Mouse (Mus musculus) lung, postnatal 4 days (tissue): ENCODE measurements around the gene Sppl3.
"Not testable (repeated sequence)": the region's sequence is repeated elsewhere in the genome, so short reads cannot be mapped to it uniquely, and the experiment has no call there.

Source experiments
- DNase-seq, 2 experiments: peaks; one replicate each; pipeline ENCODE4 v3.0.0; 2021

Sppl3 gene

GRCm38 (mm10) chr5:115043626-115044025, 32.7 kb downstream of the Sppl3 start:
- no peak for DNase-seq

- no peak for DNase-seq
These were observed 34.3 kb downstream of the Sppl3 start for GRCm38 (mm10) chr5:115045146-115045677.

GRCm38 (mm10) chr5:115049692-115050091, 38.8 kb downstream of the Sppl3 start:
- DNase-seq, result no peak

- DNase-seq, result no peak
These were observed 39.8 kb downstream of the Sppl3 start for GRCm38 (mm10) chr5:115050776-115051175.

GRCm38 (mm10) chr5:115052546-115052945, 41.6 kb downstream of the Sppl3 start:
- DNase-seq, result peak; percentile 17 to 37

- no peak for DNase-seq
These were observed 43.0 kb downstream of the Sppl3 start for GRCm38 (mm10) chr5:115053791-115054396.

- no peak for DNase-seq
These were observed 44.5 kb downstream of the Sppl3 start for GRCm38 (mm10) chr5:115055418-115055817.

- no peak for DNase-seq
These were observed 46.2 kb downstream of the Sppl3 start for GRCm38 (mm10) chr5:115057153-115057552.

- DNase-seq, result no peak
These were observed 47.8 kb downstream of the Sppl3 start for GRCm38 (mm10) chr5:115058584-115059297.

GRCm38 (mm10) chr5:115060067-115060695, 49.2 kb downstream of the Sppl3 start:
- DNase-seq, result no peak

- DNase-seq, result no peak
These were observed 50.0 kb downstream of the Sppl3 start for GRCm38 (mm10) chr5:115060977-115061376.

GRCm38 (mm10) chr5:115062566-115062965, 51.6 kb downstream of the Sppl3 start:
- DNase-seq, result no peak

- no peak for DNase-seq
These were observed 52.5 kb downstream of the Sppl3 start for GRCm38 (mm10) chr5:115063391-115063790.

GRCm38 (mm10) chr5:115066245-115066644, 55.3 kb downstream of the Sppl3 start:
- no peak for DNase-seq

- DNase-seq, result no peak
These were observed 57.9 kb downstream of the Sppl3 start for GRCm38 (mm10) chr5:115068671-115069421.

GRCm38 (mm10) chr5:115069611-115070010, 58.7 kb downstream of the Sppl3 start:
- DNase-seq, result no peak

- no peak for DNase-seq
These were observed 59.5 kb downstream of the Sppl3 start for GRCm38 (mm10) chr5:115070457-115070856.

GRCm38 (mm10) chr5:115071096-115071901, 60.4 kb downstream of the Sppl3 start:
- DNase-seq, result no peak

GRCm38 (mm10) chr5:115072143-115072542, 61.2 kb downstream of the Sppl3 start:
- DNase-seq, result peak; percentile 36 to 53

- DNase-seq, result not testable (repeated sequence)
These were observed 62.4 kb downstream of the Sppl3 start for GRCm38 (mm10) chr5:115073306-115073705.

- no peak for DNase-seq
These were observed 63.8 kb downstream of the Sppl3 start for GRCm38 (mm10) chr5:115074749-115075148.
